Mouse (Mus musculus) bone marrow macrophage, adult 2 months (primary cell): Measurements from ENCODE around the gene Gas2l3. TPM values are rescaled to one million over a fixed set of nuclear protein-coding genes. Genes with fewer than 3 reads are reported as not detected.

ENCODE experiments used
- H3K27ac ChIP-seq: 2 replicates; pipeline ENCODE4 v1.5.1; 2012; ENCODE audit warnings: low read depth, low read length; ENCODE audit not compliant: insufficient read depth
- H3K4me1 ChIP-seq: 2 replicates; pipeline ENCODE4 v1.6.1; 2012; ENCODE audit warnings: low read length; ENCODE audit not compliant: control insufficient read depth, insufficient read depth
- H3K4me3 ChIP-seq: 2 replicates; pipeline ENCODE4 v1.5.1; 2012; ENCODE audit warnings: mild to moderate bottlenecking, low read length, moderate library complexity; ENCODE audit not compliant: insufficient read depth
- CTCF ChIP-seq: IDR thresholded peaks from 2 replicates; pipeline ENCODE4 v1.5.1; 2012; ENCODE audit warnings: low read depth, mild to moderate bottlenecking, low read length, moderate library complexity
- POLR2A ChIP-seq: IDR thresholded peaks from 2 replicates; pipeline ENCODE4 v1.6.1; 2012; ENCODE audit warnings: mild to moderate bottlenecking, low read depth, low read length, borderline replicate concordance
- polyA plus RNA-seq: library from polyadenylated mRNA; stranded (reverse); fragments of >200 nt; gene quantifications from 2 replicates; pipeline ENCODE4 v1.2.4, GENCODE M21; 2012; ENCODE audit not compliant: missing spikeins, insufficient read depth, insufficient read length

The Gas2l3 gene
- polyA plus RNA-seq, 1 experiment, result 48.2 TPM

GRCm38 (mm10) chr10:89406733-89407484 is 36.9 kb downstream of the Gas2l3 start:
- H3K27ac ChIP-seq, result peak overlapping the region; percentile 23; the same call in 1 of the 2 replicates
- no peak overlapping the region for H3K4me3 ChIP-seq
- TF ChIP-seq POLR2A, result no peak
- no peak for TF ChIP-seq CTCF
- H3K4me1 ChIP-seq, result peaks cover 13% of the 10 kb centered on the region

- no peak overlapping the region for H3K4me3 ChIP-seq
- no peak for TF ChIP-seq CTCF
- TF ChIP-seq POLR2A, result no peak
Measured at GRCm38 (mm10) chr10:89404936-89405335, 38.8 kb downstream of the Gas2l3 start.

GRCm38 (mm10) chr10:89400674-89401336 is 43.0 kb downstream of the Gas2l3 start:
- Histone ChIP-seq H3K27ac (no peak overlapping the region), H3K4me3 (no peak overlapping the region), H3K4me1 (0 out of 2 replicates have a peak, but pooled peaks cover 2% of the 10 kb centered on the region)
- no peak for TF ChIP-seq POLR2A
- TF ChIP-seq CTCF, result no peak

More at GRCm38 (mm10) chr10:89404936-89405335, 38.8 kb downstream of the Gas2l3 start:
- Histone ChIP-seq H3K4me1 (peaks cover 13% of the 10 kb centered on the region), H3K27ac (no peak overlapping the region)

DNA sequence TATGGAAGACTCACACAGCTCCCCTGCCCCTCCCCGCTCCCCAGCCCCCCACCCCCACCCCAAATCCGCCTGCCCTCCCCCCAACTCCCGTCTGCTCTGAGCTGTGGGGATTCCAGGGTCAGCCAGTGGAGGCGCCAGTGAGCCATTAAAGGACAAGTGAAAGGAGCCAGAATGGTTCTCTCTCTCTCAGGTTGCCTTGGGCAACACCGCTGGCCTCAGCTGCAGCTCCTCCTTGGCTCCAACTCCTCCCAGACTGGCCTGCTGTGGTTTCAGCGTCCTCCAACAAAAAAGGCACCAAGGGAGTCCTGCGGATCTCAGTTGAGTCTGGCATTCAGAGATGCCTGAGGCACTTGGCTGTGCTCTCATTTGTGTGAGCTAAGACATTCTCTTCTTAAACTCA is 47.9 kb downstream of the Gas2l3 start:
- H3K4me1 ChIP-seq, result peaks cover 4% of the 10 kb centered on the region; the same call in 1 of the 2 replicates
- H3K4me3 ChIP-seq, result no peak overlapping the region; the same call in 1 of the 2 replicates
- no peak overlapping the region for H3K27ac ChIP-seq
- TF ChIP-seq CTCF, result peak; percentile 16; the same call in 1 of the 2 replicates
- TF ChIP-seq POLR2A, result no peak

GRCm38 (mm10) chr10:89395321-89395720 is 48.4 kb downstream of the Gas2l3 start:
- no peak overlapping the region for H3K4me3 ChIP-seq
- H3K4me1 ChIP-seq, result peaks cover 4% of the 10 kb centered on the region; the same call in 1 of the 2 replicates
- no peak for TF ChIP-seq POLR2A
- no peak for TF ChIP-seq CTCF
- H3K27ac ChIP-seq, result no peak overlapping the region

DNA sequence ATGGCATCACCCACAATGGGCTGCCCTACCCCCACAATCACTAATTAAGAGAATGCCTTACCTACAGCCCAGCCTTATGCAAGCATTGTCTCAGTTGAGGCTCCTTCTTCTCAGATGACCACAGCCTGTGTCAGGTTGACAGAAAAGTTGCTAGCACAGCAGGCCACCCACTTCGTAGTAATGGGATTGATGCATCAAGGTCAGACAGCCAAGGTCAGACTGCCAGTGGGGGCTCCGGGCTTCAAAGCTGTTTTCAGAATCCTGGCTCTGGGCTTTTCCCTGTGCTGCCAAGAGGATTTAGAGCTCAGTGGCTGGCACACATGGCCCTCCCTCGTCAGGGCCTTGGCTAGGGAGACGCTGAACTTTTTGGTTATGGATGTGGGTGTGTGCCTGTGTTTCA is 51.1 kb downstream of the Gas2l3 start:
- no peak overlapping the region for H3K4me3 ChIP-seq
- H3K4me1 ChIP-seq, result peaks cover 4% of the 10 kb centered on the region; the same call in 1 of the 2 replicates
- no peak for TF ChIP-seq CTCF
- TF ChIP-seq POLR2A, result no peak

GRCm38 (mm10) chr10:89391571-89392163 is 52.1 kb downstream of the Gas2l3 start:
- no peak overlapping the region for H3K4me3 ChIP-seq
- H3K27ac ChIP-seq, result no peak overlapping the region
- H3K4me1 ChIP-seq, result peaks cover 4% of the 10 kb centered on the region; the same call in 1 of the 2 replicates
- TF ChIP-seq POLR2A (no peak), CTCF (no peak)

More for the DNA sequence above, 51.1 kb downstream of the Gas2l3 start:
- H3K27ac ChIP-seq, result no peak overlapping the region

GRCm38 (mm10) chr10:89386461-89386860 is 57.3 kb downstream of the Gas2l3 start:
- peaks cover 7% of the 10 kb centered on the region for H3K4me1 ChIP-seq
- H3K4me3 ChIP-seq, result no peak overlapping the region
- no peak overlapping the region for H3K27ac ChIP-seq
- no peak for TF ChIP-seq CTCF
- no peak for TF ChIP-seq POLR2A

- Histone ChIP-seq H3K4me3 (no peak overlapping the region), H3K4me1 (peaks cover 7% of the 10 kb centered on the region), H3K27ac (no peak overlapping the region)
- TF ChIP-seq CTCF, result peak; percentile 87
- no peak for TF ChIP-seq POLR2A
Measured at GRCm38 (mm10) chr10:89383462-89383861, 60.3 kb downstream of the Gas2l3 start.

DNA sequence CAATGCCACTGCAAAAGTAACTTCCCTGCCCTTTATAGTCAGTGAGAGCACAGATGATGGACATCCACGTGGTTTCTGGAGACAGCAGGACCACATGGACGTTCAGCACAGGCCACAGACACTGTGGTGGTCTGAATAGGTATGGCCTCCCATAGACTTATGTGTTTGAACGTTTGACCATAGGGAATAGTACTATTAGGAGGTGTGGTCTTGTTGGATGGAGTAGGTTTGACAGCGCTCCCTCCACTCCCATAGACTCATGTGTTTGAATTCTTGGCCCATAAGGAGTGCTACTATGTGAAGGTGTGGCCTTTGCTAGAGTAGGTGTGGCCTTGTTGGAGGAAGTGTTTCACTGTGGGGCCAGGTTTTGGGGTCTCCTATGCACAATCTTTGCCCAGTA is 66.0 kb downstream of the Gas2l3 start:
- Histone ChIP-seq H3K4me3 (no peak overlapping the region), H3K4me1 (no peaks in the 10 kb centered on the region), H3K27ac (no peak overlapping the region)
- no peak for TF ChIP-seq POLR2A
- no peak for TF ChIP-seq CTCF
